Mouse (Mus musculus) cerebellum, adult 11-12 months (tissue): ENCODE measurements around the gene Pabpc4.
A peak's percentile ranks its signal among the peaks of the same experiment; 100 is the strongest.

Experiments
- DNase-seq: peaks from one replicate; pipeline ENCODE4 v3.0.0; 2022

Pabpc4 gene

GRCm38 (mm10) chr4:123261721-123262401 is at the start of gene Pabpc4:
Gene Pabpc4 (plus strand): TSS chr4:123262351.
- no peak for DNase-seq

GRCm38 (mm10) chr4:123213975-123214374 is 48.2 kb upstream of the Pabpc4 start:
- no peak for DNase-seq

DNA sequence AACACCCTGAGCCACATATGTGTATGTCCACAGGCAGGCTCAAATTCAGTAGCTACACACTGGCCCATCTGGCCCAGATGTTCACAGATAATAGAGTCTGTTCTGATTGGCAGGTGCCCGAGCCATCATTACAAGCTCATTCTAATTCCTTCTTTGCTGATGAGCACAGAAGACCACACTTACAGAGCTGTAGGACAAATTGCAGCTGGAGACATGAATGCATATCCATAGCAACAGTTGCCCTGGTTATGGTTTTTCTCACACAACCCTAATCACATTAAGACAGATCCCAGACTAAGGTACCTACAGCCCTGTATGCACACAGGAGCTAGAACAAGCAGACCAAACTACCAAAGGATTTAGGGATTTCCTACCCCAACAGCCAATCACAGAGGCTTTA is 46.8 kb upstream of the Pabpc4 start:
- no peak for DNase-seq

- peak; percentile 21 for DNase-seq
These were observed 45.4 kb upstream of the Pabpc4 start for GRCm38 (mm10) chr4:123216782-123217181.

DNA sequence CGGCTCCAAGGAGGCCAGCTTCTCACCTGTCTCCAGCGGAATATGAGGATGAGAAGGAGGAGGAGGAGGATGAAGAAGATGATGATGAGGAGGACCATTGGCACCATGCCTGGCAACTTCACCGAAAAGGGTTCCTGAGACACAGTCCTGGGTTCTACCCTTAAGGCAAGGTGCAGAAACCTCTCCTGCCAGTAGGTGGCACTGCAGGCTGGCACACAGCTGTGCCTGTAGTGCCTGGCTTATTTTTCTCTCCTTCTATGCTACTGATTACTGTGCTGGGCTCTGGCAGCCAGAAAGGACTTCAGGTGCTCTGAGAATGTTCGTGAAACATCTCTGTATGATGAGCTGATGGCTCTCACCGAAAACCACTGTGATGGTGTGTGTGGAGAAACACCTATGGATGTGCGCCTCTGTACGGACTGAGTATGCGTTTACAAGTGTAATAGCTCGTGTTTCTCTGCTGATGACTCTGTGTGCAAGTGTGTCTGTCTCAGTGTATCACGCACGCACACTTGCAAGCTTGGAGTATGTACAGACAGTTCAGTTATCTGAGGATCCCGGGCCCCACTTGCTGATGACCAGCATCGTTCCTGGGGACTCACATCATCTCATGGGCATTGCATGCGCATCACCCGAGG is 42.3 kb upstream of the Pabpc4 start:
- peak; percentile 59 for DNase-seq

DNA sequence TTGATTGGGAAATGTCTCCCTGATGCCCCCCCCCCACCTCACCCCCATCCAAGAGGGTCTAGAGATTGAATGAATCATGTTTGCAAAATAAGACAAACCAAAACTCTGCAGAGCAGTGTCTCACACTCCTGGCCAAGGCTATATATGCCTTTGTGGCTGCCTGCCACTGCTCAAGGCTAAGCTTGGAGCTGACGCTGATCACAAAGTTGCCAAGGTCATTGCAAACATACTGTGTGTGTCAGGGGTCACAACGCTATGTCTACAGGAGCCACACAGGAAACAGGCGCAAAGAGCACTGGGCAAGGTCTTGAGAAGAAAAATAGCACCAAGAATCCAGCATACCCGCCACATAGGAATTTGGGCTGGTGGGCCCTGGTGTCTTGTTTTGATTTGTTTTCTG is 41.5 kb upstream of the Pabpc4 start:
- no peak for DNase-seq

DNA sequence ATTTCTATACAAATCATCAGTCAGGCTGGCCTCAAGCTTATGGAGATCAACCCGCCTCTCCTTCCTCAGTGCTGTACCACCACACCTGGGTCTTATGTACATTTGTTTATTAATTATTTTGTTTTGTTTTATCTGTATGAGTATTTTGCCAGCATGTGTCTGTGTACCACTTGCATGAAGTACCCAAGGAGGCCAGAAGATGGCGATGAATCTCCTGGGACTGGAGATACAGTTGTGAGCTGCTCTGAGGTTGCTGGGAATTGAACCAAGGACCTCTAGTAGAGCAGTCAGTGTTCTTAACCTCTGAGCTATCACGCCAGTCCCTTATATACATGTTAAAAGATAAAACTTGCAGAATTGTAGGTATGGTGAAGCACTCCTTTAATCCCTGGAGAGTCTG is 38.8 kb upstream of the Pabpc4 start:
- DNase-seq = no peak

- DNase-seq = no peak
These were observed 36.3 kb upstream of the Pabpc4 start for GRCm38 (mm10) chr4:123225718-123226403.

DNA sequence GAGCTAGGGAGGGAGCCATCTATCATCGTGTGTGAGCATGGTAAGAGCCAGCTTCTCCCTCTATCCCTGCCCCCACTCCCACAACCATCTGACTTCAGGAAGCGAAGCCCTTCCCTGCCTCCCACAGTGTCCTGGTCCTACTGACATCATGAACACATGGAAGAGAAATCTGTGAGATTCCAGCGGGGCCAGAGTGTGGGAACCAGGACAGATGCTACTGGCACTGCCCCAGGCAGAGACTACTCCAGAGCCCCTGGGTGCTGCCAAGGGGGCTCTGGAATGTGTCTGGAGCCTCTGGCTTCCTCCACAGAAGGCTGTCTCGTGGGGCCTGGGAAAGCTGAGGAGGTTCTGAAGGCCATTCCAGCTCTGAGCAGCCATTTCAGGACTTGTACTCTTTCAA is 34.4 kb upstream of the Pabpc4 start:
- DNase-seq = no peak

DNA sequence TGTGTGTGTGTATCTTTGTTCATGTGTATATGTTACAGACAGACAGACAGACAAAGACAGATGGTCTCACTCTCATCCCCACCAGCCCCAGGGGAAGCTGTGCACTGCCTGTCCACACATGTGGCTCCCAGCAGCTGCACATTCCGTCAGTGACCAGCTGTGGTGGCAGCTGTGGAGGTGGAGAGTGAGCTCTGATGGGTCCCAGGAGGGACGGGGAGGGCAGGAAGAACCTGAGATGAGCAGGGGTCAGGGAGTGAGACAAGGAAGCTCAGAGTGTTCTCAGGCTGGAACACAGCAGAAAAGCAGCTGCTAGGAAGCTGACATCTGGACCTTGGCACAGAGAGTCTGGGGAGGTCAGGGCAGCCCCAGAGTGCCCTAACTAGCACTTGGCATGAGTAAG is 33.9 kb upstream of the Pabpc4 start:
- DNase-seq = no peak

DNA sequence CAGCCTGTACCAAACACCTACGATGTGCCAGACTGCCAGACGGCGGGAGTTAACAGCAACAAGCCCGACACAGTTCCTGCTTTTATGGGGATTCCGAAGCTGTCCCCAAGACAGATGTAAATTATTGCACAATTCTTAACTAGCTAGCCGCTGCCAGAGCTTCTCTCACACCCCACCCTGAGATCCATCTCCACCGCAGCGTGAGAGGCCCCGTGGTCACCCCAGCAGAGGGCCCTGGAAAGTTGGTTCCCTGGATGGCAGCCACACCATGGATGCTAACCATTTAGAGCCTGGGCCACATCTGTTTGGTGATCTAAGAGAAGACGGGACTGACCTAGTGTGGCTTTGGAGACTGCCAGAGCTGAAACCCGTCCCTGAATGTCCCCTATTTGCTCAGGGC is 33.0 kb upstream of the Pabpc4 start:
- no peak for DNase-seq

DNA sequence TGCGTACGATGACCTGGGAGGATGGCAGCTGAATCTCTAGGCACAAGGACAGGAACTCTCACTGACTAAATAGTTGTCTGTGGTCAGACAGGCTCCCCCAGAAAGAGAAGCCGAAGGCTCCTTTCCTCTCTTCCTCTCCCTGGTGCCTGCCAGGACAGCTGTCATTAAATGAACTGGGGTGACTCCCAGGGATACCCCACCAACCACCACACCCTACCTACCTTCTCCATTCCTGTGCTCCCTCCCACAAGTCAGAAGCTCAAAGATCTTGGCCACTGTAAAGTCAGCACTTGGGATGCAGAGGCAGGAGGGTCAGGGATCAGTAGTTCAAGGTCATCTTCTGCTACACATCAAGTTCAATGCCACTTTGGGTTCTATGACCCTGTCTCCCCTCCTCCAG is 29.3 kb upstream of the Pabpc4 start:
- no peak for DNase-seq

GRCm38 (mm10) chr4:123233492-123234084 is 28.6 kb upstream of the Pabpc4 start, which contains the start of gene Heyl:
Gene Heyl (plus strand): TSS chr4:123233556.
- no peak for DNase-seq

- no peak for DNase-seq
These were observed 26.2 kb upstream of the Pabpc4 start for GRCm38 (mm10) chr4:123235835-123236430.

GRCm38 (mm10) chr4:123236431-123237031 is 25.6 kb upstream of the Pabpc4 start:
- no peak for DNase-seq

DNA sequence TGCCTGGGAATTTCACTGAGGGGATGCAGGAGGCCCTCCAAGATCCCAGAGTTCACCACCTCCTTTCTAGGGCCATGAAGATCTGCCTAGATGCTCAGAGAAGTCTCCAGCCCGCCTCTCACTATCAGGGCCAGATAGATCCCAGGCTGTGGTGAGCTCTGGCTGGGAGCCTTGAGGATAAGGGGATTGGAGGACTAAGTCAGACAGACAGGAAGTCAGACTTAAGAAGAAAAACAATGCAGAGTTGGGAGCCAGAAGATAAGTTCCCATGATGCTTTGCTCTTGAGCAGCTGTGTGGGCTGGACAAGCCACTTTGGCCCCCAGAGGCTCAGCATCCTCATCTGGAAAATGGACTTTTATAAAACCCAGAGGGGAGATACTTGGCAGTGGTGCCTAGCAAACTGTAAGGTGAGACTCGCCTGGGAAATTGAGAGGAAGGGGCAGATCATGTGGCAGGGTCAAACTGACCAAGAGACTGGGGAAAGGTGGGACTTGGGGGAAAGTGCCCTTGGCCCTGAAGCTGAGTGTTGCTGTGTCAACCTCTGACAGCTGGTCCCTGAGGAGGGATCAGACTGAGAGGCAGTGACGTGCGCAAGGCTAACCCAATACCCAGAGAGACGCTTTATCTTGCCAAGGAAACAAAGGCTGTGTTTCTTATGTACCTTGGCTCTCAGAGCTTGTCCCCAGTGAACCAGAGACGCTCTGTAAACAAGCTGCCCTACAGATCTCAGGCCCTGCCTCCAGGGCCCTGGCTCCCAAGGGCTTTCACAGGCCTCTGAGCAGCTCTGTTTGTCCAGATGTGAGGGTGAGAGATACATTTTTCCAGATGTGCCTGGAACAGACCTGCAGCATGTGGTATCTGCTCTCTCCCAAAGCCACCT is 24.5 kb upstream of the Pabpc4 start:
- DNase-seq = no peak

DNA sequence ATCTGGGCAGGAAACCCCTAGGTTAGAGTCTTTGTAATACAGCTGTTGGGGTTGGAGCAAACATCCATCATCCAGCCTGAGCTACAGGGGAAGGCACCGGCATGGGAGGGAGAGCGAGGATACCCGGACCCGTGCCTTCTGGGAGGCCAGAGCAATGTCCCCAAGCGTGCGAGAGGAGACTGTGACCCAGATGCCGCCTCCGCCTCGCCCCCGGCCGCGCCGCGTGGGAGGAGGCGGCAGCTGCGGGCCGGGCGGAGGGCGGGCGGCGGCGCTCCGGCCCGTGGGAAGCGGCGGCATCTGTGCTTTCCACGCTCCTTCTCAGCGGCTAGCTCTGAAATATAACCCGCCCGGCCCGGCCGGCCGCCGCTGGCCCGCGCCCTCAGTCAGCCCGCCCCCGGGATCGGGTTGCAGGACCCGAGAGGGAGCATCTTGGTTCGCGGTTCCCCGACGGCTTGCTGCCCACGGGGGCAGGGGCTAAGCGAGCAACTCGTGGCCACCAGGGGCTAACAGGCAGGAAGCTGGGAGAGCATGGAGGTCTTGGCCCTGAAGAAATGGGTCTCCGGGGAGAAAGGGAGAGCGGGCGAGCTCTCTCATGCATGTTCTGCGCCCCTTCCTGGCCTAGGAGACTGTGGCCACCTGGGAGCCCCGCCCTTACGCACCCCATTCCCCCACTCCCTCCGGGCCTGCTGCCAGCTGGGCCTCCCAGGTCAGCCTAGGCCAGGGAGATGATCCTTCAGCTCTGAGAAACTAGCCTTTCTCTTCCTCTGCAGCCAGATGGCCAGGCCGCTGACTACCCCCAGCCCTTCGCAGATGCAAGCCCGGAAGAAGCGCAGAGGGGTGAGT is 22.6 kb upstream of the Pabpc4 start:
- DNase-seq = no peak

DNA sequence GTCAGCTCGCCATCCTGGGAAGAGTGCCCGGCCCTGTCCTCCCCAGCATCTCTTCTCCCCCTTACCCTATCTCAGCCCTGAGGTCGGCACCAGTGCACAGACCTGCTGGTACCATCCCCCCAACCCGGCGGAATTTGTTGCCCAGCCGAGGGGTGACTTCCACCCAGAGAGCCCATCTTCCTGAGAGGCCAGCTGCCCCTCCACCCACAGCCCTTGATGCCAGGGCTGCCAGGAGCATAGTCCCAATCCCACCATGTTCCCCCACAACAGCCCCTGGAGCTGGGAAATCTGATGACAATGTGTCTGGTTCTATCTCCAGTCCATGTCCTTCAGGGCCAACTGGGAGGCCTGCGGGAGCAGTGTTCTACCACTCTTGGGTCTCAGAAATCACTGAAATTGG is 15.9 kb upstream of the Pabpc4 start:
- no peak for DNase-seq

GRCm38 (mm10) chr4:123246651-123247050 is 15.5 kb upstream of the Pabpc4 start:
- no peak for DNase-seq

DNA sequence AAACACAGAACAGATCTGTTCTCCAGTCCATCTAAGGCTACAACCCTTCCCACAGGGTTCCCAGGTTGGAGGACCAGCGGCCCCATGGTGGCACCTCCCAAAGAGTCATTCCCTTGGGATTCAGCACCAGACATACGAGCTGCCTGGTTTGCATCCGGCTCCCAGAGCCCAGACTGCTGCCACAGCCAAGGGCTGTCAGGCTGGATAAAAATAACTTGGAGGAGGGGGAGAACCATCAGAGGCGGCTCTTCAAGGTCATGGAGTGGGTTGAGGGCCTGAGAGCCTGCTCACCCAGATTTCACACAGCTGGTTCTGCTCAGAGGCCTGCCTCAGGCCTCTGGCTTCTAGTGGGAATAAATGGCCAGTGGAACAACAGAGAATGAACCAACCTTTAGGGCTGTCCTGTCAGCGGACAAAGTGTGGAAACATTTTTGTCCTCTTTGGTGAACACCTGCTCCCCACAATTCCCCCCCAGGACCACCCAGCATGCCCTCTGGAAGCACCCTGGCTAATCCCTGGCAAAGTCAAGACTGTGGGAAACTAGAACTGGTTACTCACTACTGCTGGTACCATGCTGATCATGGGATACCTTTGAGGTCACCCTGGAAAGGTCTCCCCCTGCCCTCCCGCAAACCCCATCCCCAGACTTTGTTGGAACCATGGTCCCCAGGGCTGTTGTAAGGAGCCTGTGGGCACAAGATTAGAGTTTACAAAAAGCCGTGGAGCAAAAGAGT is 14.8 kb upstream of the Pabpc4 start:
- DNase-seq = no peak
